Mouse (Mus musculus) ES-Bruce4 (cell line): ENCODE measurements around the gene Ubac2.

Experiments used
- CTCF ChIP-seq: IDR thresholded peaks from one replicate; pipeline ENCODE4 v1.8.1; 2011; ENCODE audit warnings: low read depth, low read length
- EP300 ChIP-seq: IDR thresholded peaks from 2 replicates; pipeline ENCODE4 v1.6.1; 2011; ENCODE audit warnings: low read depth, low read length; ENCODE audit not compliant: insufficient read depth

GRCm38 (mm10) chr14:121962128-121962890, 83.9 kb downstream of the Ubac2 start:
- TF ChIP-seq CTCF (no peak), EP300 (no peak)
